Mouse (Mus musculus) neural tube, embryonic 14.5 days (tissue): ENCODE measurements around the gene Epx. TPM values are rescaled to one million over a fixed set of nuclear protein-coding genes. Genes with fewer than 3 reads are reported as not detected.
"Not testable (repeated sequence)": the region's sequence is repeated elsewhere in the genome, so short reads cannot be mapped to it uniquely, and the experiment has no call there.

ENCODE experiments used
- ATAC-seq: fragments of 200-750 bp; cut with Nextera tagmentation; 2 replicates; pipeline ENCODE4 v1.8.0; 2017; ENCODE audit warnings: low read depth, mild to moderate bottlenecking, moderate TSS enrichment, moderate library complexity
- H3K27ac ChIP-seq: fragments of 300-500 bp; sonication (generic); 2 replicates; pipeline ENCODE4 v1.5.1; 2014; ENCODE audit warnings: low read depth, mild to moderate bottlenecking, control low read depth, low read length, moderate library complexity, mixed read lengths
- H3K27me3 ChIP-seq: fragments of 300-500 bp; sonication (generic); 2 replicates; pipeline ENCODE4 v1.6.1; 2014; ENCODE audit warnings: low read length; ENCODE audit not compliant: control insufficient read depth, insufficient read depth
- H3K36me3 ChIP-seq: fragments of 300-500 bp; sonication (generic); 2 replicates; pipeline ENCODE4 v1.6.1; 2014; ENCODE audit warnings: low read length, mixed read lengths; ENCODE audit not compliant: control insufficient read depth, insufficient read depth
- H3K4me1 ChIP-seq: fragments of 300-500 bp; sonication (generic); 2 replicates; pipeline ENCODE4 v1.6.1; 2014; ENCODE audit warnings: low read length; ENCODE audit not compliant: control insufficient read depth, insufficient read depth
- H3K4me2 ChIP-seq: fragments of 300-500 bp; sonication (generic); 2 replicates; pipeline ENCODE4 v1.6.1; 2014; ENCODE audit warnings: mild to moderate bottlenecking, low read depth, low read length, control low read depth
- H3K4me3 ChIP-seq: fragments of 300-500 bp; sonication (generic); 2 replicates; pipeline ENCODE4 v1.5.1; 2014; ENCODE audit warnings: low read depth, low read length, control low read depth, mixed read lengths
- H3K9ac ChIP-seq: fragments of 300-500 bp; sonication (generic); replicated peaks from 2 replicates; pipeline ENCODE4 v1.6.1; 2014; ENCODE audit warnings: low read depth, mild to moderate bottlenecking, control low read depth, low read length, mixed read lengths
- H3K9me3 ChIP-seq: fragments of 300-500 bp; sonication (generic); 2 replicates; pipeline ENCODE4 v1.6.1; 2016; ENCODE audit warnings: low read length; ENCODE audit not compliant: control insufficient read depth
- WGBS: fragments of 180-500 bp; shearing (Covaris S2); extraction: QIAGEN DNeasy Blood & Tissue Kit; methylation state at CpG from one replicate; pipeline ENCODE4 v1.1.7; 2014; 5-methylcytosine and 5-hydroxymethylcytosine counted together
- polyA plus RNA-seq: library from polyadenylated mRNA; unstranded; fragments of >200 nt; fragmentation: Nextera tagmentation; extraction: Ambion mirVana; gene quantifications from 2 replicates; pipeline ENCODE4 v1.2.1, GENCODE M21; 2014

Epx gene
- polyA plus RNA-seq, 1 experiment from 2014 or later = 0.46 TPM

GRCm38 (mm10) chr11:87881714-87882113 lies 6.4 kb upstream of the Epx start:
- no peaks in the 10 kb centered on the region for H3K9me3 ChIP-seq

GRCm38 (mm10) chr11:87879826-87880225 lies 4.5 kb upstream of the Epx start:
- no peak for ATAC-seq
- H3K27ac ChIP-seq = no peak overlapping the region
- no peaks in the 10 kb centered on the region for H3K36me3 ChIP-seq
- no peak overlapping the region for H3K4me3 ChIP-seq
- no peaks in the 10 kb centered on the region for H3K9me3 ChIP-seq
- no peak overlapping the region for H3K9ac ChIP-seq
- no peaks in the 10 kb centered on the region for H3K27me3 ChIP-seq
- no peaks in the 10 kb centered on the region for H3K4me1 ChIP-seq
- WGBS = 23% methylated on average over 9 of the region's 9 CpGs
- no peak overlapping the region for H3K4me2 ChIP-seq

More at GRCm38 (mm10) chr11:87881714-87882113, 6.4 kb upstream of the Epx start:
- 75% methylated on average over 4 of the region's 4 CpGs for WGBS
- Histone ChIP-seq H3K9ac (no peak overlapping the region), H3K4me2 (no peak overlapping the region), H3K27ac (no peak overlapping the region), H3K4me3 (no peak overlapping the region), H3K36me3 (no peaks in the 10 kb centered on the region), H3K27me3 (no peaks in the 10 kb centered on the region), H3K4me1 (no peaks in the 10 kb centered on the region)
- no peak for ATAC-seq

- ATAC-seq = no peak
Measured at GRCm38 (mm10) chr11:87871766-87872165, 3.6 kb downstream of the Epx start.

DNA sequence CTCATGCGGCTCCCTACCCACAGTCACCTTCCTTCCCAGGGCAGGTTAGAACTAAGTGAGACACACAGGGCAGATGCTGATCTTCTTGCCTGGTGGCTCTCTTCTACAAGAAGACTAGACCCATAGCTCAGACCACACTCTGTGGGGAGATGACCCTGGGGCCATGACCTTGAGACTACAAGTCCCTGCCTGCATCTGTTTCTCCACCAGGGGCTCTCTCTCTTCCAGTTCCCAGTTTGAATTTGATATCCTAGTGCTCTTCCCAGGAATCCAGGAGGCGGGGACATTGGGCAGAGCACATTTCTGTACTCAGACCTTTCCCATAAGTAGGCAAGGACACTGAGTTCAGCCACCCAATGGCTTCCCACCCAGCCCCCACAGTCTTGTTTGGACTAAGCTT lies 5.2 kb downstream of the Epx start:
- no peak for ATAC-seq
- no peaks in the 10 kb centered on the region for H3K27me3 ChIP-seq
- H3K27ac ChIP-seq = no peak overlapping the region
- no peaks in the 10 kb centered on the region for H3K4me1 ChIP-seq
- H3K9ac ChIP-seq = no peak overlapping the region
- no peaks in the 10 kb centered on the region for H3K9me3 ChIP-seq
- no peak overlapping the region for H3K4me3 ChIP-seq
- no peaks in the 10 kb centered on the region for H3K36me3 ChIP-seq
- WGBS = 74% methylated on average over 2 of the region's 2 CpGs
- no peak overlapping the region for H3K4me2 ChIP-seq

More at GRCm38 (mm10) chr11:87871766-87872165, 3.6 kb downstream of the Epx start:
- H3K4me2 ChIP-seq = no peak overlapping the region
- H3K4me1 ChIP-seq = no peaks in the 10 kb centered on the region
- H3K9ac ChIP-seq = no peak overlapping the region
- H3K36me3 ChIP-seq = no peaks in the 10 kb centered on the region
- H3K27ac ChIP-seq = no peak overlapping the region
- H3K4me3 ChIP-seq = no peak overlapping the region
- H3K27me3 ChIP-seq = no peaks in the 10 kb centered on the region
- H3K9me3 ChIP-seq = no peaks in the 10 kb centered on the region
- 46% methylated on average over 8 of the region's 8 CpGs for WGBS

DNA sequence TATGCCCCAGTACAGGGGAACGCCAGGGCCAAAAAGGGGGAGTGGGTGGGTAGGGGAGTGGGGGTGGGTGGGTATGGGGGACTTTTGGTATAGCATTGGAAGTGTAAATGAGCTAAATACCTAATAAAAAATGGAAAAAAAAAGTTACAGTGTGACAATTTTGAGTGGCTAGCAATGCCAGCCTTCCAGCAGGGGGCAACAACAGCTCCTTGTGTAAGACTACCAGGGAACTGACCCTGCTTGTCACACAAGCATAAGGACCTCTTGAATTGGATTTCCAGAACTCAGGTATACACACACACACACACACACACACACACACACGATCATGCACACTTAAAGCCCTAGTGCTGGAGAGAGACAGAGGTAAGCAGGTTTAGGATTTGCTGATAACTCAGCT lies 8.4 kb downstream of the Epx start:
- not testable (repeated sequence) for H3K4me1 ChIP-seq, H3K36me3 ChIP-seq, H3K4me3 ChIP-seq, H3K27me3 ChIP-seq, H3K27ac ChIP-seq, H3K9ac ChIP-seq, H3K4me2 ChIP-seq, ATAC-seq, H3K9me3 ChIP-seq
- 92% methylated on average over 1 of the region's 2 CpGs for WGBS

- H3K9ac ChIP-seq = no peak overlapping the region
- no peak overlapping the region for H3K4me3 ChIP-seq
- no peaks in the 10 kb centered on the region for H3K4me1 ChIP-seq
- H3K36me3 ChIP-seq = 0 out of 2 replicates have a peak, but pooled peaks cover 6% of the 10 kb centered on the region
- no peaks in the 10 kb centered on the region for H3K27me3 ChIP-seq
- no peak for ATAC-seq
- H3K9me3 ChIP-seq = no peaks in the 10 kb centered on the region
- no peak overlapping the region for H3K4me2 ChIP-seq
- H3K27ac ChIP-seq = no peak overlapping the region
- WGBS = 96% methylated on average over 13 of the region's 13 CpGs
Measured at GRCm38 (mm10) chr11:87862805-87863204, 12.5 kb downstream of the Epx start.

GRCm38 (mm10) chr11:87860426-87860825 lies 14.9 kb downstream of the Epx start:
- Histone ChIP-seq H3K36me3 (0 out of 2 replicates have a peak, but pooled peaks cover 7% of the 10 kb centered on the region), H3K27ac (no peak overlapping the region), H3K4me1 (no peaks in the 10 kb centered on the region), H3K9me3 (no peaks in the 10 kb centered on the region), H3K4me3 (no peak overlapping the region), H3K27me3 (no peaks in the 10 kb centered on the region), H3K4me2 (no peak overlapping the region), H3K9ac (no peak overlapping the region)
- WGBS = 69% methylated on average over 9 of the region's 9 CpGs
- ATAC-seq = no peak

DNA sequence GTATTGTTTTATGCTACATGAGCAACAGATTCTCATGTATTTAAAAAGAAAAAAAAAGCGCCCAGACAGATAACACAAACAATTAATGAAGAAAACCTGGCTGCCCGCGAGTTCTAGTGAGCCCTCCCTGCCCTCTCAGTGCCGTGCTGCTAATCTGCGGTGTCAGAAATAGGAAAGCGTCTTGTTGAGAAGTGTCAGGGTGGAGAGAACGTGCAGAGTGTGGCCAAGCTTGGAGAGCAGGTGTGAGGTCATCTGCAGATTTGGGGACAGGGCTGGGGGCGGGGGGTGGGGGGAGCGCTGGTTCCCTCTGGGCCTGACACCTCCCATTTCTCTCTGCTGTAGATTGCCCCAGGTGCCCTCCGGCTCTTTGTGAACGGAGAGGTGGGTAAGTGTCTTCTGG lies 16.1 kb downstream of the Epx start:
- no peak overlapping the region for H3K27ac ChIP-seq
- H3K36me3 ChIP-seq = 0 out of 2 replicates have a peak, but pooled peaks cover 7% of the 10 kb centered on the region
- WGBS = 92% methylated on average over 11 of the region's 11 CpGs

DNA sequence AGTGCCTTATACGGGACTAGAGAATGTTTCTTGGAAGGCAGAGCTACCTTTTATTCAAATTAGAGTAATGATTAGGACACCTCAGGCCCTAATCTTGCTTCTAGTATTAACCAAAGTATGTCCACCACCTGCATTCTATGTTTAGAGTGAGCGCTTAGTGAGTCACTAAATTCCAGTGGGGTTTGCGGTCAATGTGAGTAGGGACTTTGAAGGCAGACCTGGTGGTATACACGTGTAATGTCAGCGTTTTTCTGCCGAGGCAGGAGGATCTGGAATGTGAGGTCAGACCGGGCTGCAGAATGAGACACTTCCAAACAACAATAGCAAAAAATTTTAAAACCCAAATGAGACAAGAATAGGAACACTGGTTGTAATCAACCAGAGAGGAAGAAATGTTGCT lies 20.8 kb downstream of the Epx start:
- H3K27me3 ChIP-seq = no peaks in the 10 kb centered on the region
- H3K4me2 ChIP-seq = no peak overlapping the region
- H3K36me3 ChIP-seq = 0 out of 2 replicates have a peak, but pooled peaks cover 7% of the 10 kb centered on the region
- no peak for ATAC-seq
- H3K27ac ChIP-seq = no peak overlapping the region
- H3K9ac ChIP-seq = no peak overlapping the region
- H3K4me3 ChIP-seq = no peak overlapping the region
- 96% methylated on average over 7 of the region's 7 CpGs for WGBS
- 0 out of 2 replicates have a peak, but pooled peaks cover 3% of the 10 kb centered on the region for H3K4me1 ChIP-seq
- no peaks in the 10 kb centered on the region for H3K9me3 ChIP-seq

More for the DNA sequence above, 16.1 kb downstream of the Epx start:
- H3K27me3 ChIP-seq = no peaks in the 10 kb centered on the region
- no peak overlapping the region for H3K9ac ChIP-seq
- no peaks in the 10 kb centered on the region for H3K4me1 ChIP-seq
- ATAC-seq = no peak
- H3K4me2 ChIP-seq = no peak overlapping the region
- H3K9me3 ChIP-seq = no peaks in the 10 kb centered on the region
- H3K4me3 ChIP-seq = no peak overlapping the region
